ENCODE assay signal across 16 mouse cellular contexts in genomic region chr15:59831481-59831880, GRCm38 (mm10).
"Had no signal": no experiment of that assay in that cellular context is flagged by ENCODE, and none has a peak within 500 bp of the region (broad histone marks: within the 10 kb centered on the region; RNA-seq: fewer than 3 reads in every experiment).

No protein-coding gene starts in this region.

- H3K9ac ChIP-seq: limb, embryonic 13.5 days; liver, embryonic 14.5 days; neural tube, embryonic 13.5 days had no signal

- H3K4me3 ChIP-seq: limb, embryonic 13.5 days; neural tube, embryonic 13.5 days had no signal

- H3K9me3 ChIP-seq: limb, embryonic 13.5 days; neural tube, embryonic 13.5 days had no signal

- H3K4me2 ChIP-seq: limb, embryonic 13.5 days; neural tube, embryonic 13.5 days had no signal

- H3K36me3 ChIP-seq: limb, embryonic 13.5 days; neural tube, embryonic 13.5 days had no signal

- H3K27ac ChIP-seq: kidney, postnatal 0 days; liver, embryonic 14.5 days; neural tube, embryonic 13.5 days had no signal

- DNase-seq: kidney, adult 11 months; kidney, adult 9 months; kidney, postnatal 36 days; layer of hippocampus, adult 9-11 months; left cerebral cortex, postnatal 4 days; lung, adult 2 months; lung, postnatal 10 days; lung, postnatal 4 days; midbrain, embryonic 14.5 days; right cerebral cortex, postnatal 25 days; thymus, adult 18-20 months; thymus, postnatal 14 days had no signal

- H3K27me3 ChIP-seq: limb, embryonic 13.5 days; neural tube, embryonic 13.5 days had no signal
